Mouse (Mus musculus) cerebellum, adult 18-20 months (tissue): ENCODE results near the gene Cradd.
A peak's percentile ranks its signal among the peaks of the same experiment; 100 is the strongest.

ENCODE experiments used
- DNase-seq, 2 experiments: peaks; one replicate each; pipeline ENCODE4 v3.0.0; 2021

Gene Cradd

GRCm38 (mm10) chr10:95332596-95332995 lies 8.7 kb upstream of the Cradd start:
- DNase-seq: no peak

GRCm38 (mm10) chr10:95330375-95331363 lies 6.7 kb upstream of the Cradd start:
- no peak for DNase-seq

GRCm38 (mm10) chr10:95329884-95330283 lies 6.0 kb upstream of the Cradd start:
- DNase-seq: no peak

- DNase-seq: no peak
Measured at GRCm38 (mm10) chr10:95324278-95324631, 322 bp upstream of the Cradd start.

- peak; percentile 89 to 94 for DNase-seq
Measured at GRCm38 (mm10) chr10:95322076-95323070, 1.6 kb downstream of the Cradd start.

- DNase-seq: no peak
Measured at GRCm38 (mm10) chr10:95319001-95319400, 4.9 kb downstream of the Cradd start.

GRCm38 (mm10) chr10:95318392-95318708 lies 5.6 kb downstream of the Cradd start:
- DNase-seq: no peak

- no peak for DNase-seq
Measured at GRCm38 (mm10) chr10:95317581-95318391, 6.1 kb downstream of the Cradd start.

GRCm38 (mm10) chr10:95317091-95317490 lies 6.8 kb downstream of the Cradd start:
- no peak for DNase-seq

- DNase-seq: no peak
Measured at GRCm38 (mm10) chr10:95316675-95317074, 7.3 kb downstream of the Cradd start.

- DNase-seq: no peak
Measured at GRCm38 (mm10) chr10:95315801-95316474, 8.0 kb downstream of the Cradd start.

- no peak for DNase-seq
Measured at GRCm38 (mm10) chr10:95315321-95315720, 8.6 kb downstream of the Cradd start.

- no peak for DNase-seq
Measured at GRCm38 (mm10) chr10:95314019-95314418, 9.9 kb downstream of the Cradd start.

GRCm38 (mm10) chr10:95313524-95313923 lies 10.4 kb downstream of the Cradd start:
- no peak for DNase-seq

GRCm38 (mm10) chr10:95310688-95311441 lies 13.1 kb downstream of the Cradd start:
- no peak for DNase-seq

GRCm38 (mm10) chr10:95309412-95310322 lies 14.3 kb downstream of the Cradd start:
- no peak for DNase-seq

GRCm38 (mm10) chr10:95308991-95309390 lies 14.9 kb downstream of the Cradd start:
- no peak for DNase-seq

- DNase-seq: no peak
Measured at GRCm38 (mm10) chr10:95307916-95308315, 16.0 kb downstream of the Cradd start.

GRCm38 (mm10) chr10:95306824-95307552 lies 16.9 kb downstream of the Cradd start:
- no peak for DNase-seq
